Mouse (Mus musculus) bone marrow macrophage, adult 2 months (primary cell): ENCODE measurements around the gene Fam173b.

Experiments
- CTCF ChIP-seq: IDR thresholded peaks from 2 replicates; pipeline ENCODE4 v1.5.1; 2012; ENCODE audit warnings: low read depth, mild to moderate bottlenecking, low read length, moderate library complexity
- POLR2A ChIP-seq: IDR thresholded peaks from 2 replicates; pipeline ENCODE4 v1.6.1; 2012; ENCODE audit warnings: mild to moderate bottlenecking, low read depth, low read length, borderline replicate concordance

- no peak for TF ChIP-seq CTCF
- TF ChIP-seq POLR2A: no peak
These were observed 18.2 kb upstream of the Fam173b start for GRCm38 (mm10) chr15:31583304-31584085.
